Mouse (Mus musculus): ENCODE measurements at regions not wholly inside any gene's neighbourhood (a gene's known extent, or its start where the extent isn't known, plus 50 kb on each side); places are given as distances from the start of the nearest gene placed in this dataset.

DNA sequence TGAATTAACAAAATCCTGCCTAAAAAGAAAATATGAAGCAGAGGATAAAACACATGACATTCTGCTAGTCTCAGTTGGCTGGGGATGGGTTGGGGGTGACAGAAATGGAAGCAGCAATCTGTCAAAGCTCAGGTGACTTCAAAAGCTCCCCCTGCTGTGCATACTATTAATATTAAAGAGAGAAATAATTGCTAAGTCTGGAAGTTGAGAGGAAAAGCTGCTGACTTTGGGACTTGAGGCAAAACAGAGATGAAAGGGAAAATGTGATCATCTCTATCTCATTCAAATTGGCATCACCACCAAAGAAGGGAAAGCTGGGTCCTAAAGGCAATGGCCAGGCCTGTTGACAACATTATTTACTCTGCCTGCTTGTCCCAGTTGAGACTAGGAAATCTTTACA is 90.8 kb downstream of the Rpe65 start:
- DNase-seq (ENCODE audit: low spot score in 2 of 2), result no peak

DNA sequence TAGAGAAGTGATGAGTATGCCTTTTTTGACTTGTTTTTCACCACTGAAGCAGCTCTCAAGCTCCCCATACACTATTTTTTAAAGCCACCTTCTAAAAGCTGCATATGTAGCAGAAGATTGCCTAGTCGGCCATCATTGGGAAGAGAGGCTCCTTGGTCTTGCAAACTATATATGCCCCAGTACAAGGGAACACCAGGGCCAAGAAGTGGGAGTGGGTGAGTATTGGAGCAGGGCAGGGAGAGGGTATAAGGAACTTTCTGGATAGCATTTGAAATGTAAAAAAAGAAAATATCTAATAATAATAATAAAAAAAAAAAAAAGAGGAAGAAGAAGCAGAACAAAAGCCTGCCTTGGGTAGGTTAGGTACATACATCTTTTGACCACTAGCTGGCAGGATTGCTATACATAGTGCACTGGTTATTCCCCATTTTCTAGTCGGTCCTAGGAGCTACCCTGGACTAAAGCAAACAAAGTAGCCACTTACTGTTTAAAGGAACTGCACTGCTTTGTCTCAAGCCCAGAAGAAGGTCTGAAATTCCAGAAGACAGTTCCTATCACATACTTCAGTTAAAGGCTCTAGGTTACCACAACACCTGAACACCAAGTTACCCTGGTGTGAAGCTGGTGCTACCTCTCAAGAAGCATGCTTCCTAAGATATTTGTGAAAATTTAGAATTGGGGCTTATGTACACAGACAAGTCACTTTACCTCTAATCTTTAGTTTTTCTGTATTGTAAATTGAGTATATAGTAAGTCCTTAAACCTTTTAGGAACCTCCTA is 114.9 kb upstream of the Wls start:
- no peak for DNase-seq (ENCODE audit: low spot score in 2 of 2)

DNA sequence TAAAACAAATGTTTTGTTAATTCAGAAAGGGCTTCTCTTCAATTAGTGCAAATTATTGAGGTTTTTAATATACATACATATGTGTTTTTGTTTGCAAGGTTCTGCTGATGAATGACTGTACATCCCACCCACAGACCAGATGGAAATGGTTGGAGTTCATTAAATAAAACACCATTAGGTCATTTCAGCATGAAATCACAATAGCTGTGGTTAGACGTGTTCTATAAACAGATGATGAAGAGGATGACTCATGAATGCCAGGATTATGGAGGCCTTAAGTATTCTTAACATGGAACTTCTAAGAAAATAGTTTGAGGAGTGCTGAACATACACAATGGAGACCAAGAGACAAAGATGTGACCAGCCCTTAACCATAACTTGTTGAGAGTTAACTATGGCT is 107.3 kb upstream of the Wls start:
- DNase-seq (ENCODE audit: low spot score in 2 of 2), result no peak

GRCm38 (mm10) chr3:159733141-159733540 is 106.3 kb upstream of the Wls start:
- DNase-seq (ENCODE audit: low spot score in 2 of 2), result peak in 1 of 2 experiments; percentile 6

DNA sequence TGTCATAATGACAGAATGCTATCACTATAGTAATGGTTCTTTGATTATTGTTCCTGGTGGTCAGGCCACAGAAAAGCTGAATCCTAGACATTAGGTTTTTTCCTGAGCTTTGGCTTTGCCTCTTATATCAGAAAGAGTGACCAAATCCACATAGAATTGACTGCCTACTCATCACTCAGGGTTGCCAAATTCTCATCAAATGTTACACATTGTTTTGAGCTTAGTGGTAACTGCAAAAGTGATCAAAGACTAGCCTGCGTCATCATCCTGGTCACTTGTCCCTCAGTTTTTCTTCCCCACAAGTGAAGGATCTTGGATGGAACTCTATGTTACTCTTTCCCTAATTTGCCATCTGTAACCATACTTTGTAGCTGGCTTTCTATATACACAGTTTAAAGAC is 104.9 kb upstream of the Wls start:
- DNase-seq (ENCODE audit: low spot score in 2 of 2), result no peak

- DNase-seq (ENCODE audit: low spot score in 2 of 2), result no peak
Observed at GRCm38 (mm10) chr3:159736070-159736469, 103.4 kb upstream of the Wls start.

- DNase-seq (ENCODE audit: low spot score in 2 of 2), result no peak
Observed at GRCm38 (mm10) chr3:159740600-159741279, 98.7 kb upstream of the Wls start.

- no peak for DNase-seq (ENCODE audit: low spot score in 2 of 2)
Observed at GRCm38 (mm10) chr3:159741816-159742215, 97.7 kb upstream of the Wls start.

DNA sequence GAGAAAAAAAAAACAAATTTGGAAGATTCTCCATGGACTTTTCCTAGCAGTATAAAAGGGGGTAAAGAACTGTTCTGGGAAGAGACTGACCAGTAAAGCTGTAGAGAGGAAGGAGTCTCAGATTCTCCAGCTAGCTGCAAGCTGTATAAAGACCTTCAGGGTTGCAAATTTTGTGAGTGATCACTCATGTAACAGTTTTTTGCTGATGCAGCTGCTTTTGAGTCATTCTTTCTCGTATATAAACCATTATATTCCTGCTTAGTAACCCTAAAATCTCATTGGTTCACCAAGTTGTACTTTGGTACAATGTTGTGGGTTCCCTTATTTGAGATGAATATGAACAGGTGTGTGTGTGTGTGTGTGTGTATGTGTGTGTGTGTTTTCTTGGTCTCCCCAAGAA is 79.7 kb upstream of the Wls start:
- DNase-seq (ENCODE audit: low spot score in 2 of 2), result no peak

- no peak for DNase-seq (ENCODE audit: low spot score in 2 of 2)
Observed at GRCm38 (mm10) chr3:159760293-159760692, 79.2 kb upstream of the Wls start.

GRCm38 (mm10) chr3:159760949-159761348 is 78.5 kb upstream of the Wls start:
- DNase-seq (ENCODE audit: low spot score in 2 of 2), result no peak

GRCm38 (mm10) chr3:159782222-159782844 is 57.1 kb upstream of the Wls start:
- DNase-seq (ENCODE audit: low spot score in 2 of 2), result no peak

- DNase-seq (ENCODE audit: low spot score in 2 of 2), result no peak
Observed at GRCm38 (mm10) chr3:159787776-159788175, 51.7 kb upstream of the Wls start.

Measured in right cerebral cortex, postnatal 36 days (tissue).